Mouse (Mus musculus): ENCODE data around the gene Map4k3. TPM values are rescaled to one million over a fixed set of nuclear protein-coding genes. Genes with fewer than 3 reads are reported as not detected.

The Map4k3 gene
- polyA plus RNA-seq, 1 experiment from 2014 or later, result 17.6 TPM

DNA sequence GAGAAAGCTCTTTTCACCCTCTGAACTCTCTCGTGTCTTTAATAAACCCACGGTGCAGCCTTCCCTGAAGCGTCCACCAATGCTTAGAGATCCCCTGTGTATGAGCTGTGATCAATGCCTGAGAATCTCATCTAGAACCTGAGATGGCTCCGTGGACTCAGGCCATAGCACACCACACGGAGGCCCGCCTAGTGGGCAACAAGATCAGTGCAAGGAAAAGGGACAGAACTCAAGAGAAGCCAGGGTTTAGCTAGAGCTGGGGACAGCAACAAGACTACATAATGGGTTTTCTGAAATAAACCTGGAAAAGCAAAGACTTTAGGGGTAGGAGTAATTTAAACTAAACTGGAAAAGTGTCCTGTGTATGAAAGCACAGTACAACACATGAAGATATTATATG, 5.2 kb downstream of the Map4k3 start:
- no peaks in the 10 kb centered on the region for H3K9me3 ChIP-seq
- H3K4me1 ChIP-seq, result peaks cover 51% of the 10 kb centered on the region
- H3K27ac ChIP-seq, result no peak overlapping the region
- H3K4me3 ChIP-seq, result no peak overlapping the region
- H3K27me3 ChIP-seq (ENCODE audit: insufficient read depth, poor library complexity, severe bottlenecking), result no peaks in the 10 kb centered on the region
- DNase-seq (ENCODE audit: low spot score), result no peak
- H3K36me3 ChIP-seq, result peaks cover 7% of the 10 kb centered on the region
- 80% methylated on average over 6 of the region's 6 CpGs for WGBS

DNA sequence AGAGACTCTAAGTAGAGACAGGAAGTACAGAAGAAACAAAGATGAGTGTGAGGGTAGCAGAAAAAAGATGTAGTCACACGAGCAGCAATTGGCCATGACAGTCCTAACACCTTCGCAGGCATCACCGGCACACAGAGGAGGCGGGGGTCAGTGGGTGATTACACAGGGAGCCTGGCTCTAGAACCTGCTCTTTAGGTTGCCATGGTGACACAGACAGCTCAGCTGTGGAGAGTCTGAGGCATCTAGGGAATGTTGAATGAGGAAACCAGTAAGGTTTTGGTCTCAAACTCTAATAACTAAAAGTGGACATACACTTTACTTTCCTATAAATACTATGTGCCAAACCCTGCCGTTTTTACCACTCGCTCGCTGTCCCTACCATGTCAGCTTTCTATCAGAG, 6.6 kb downstream of the Map4k3 start:
- Histone ChIP-seq H3K27me3 (ENCODE audit: insufficient read depth, poor library complexity, severe bottlenecking) (no peaks in the 10 kb centered on the region), H3K4me3 (no peak overlapping the region), H3K9me3 (no peaks in the 10 kb centered on the region), H3K36me3 (peaks cover 7% of the 10 kb centered on the region), H3K27ac (no peak overlapping the region), H3K4me1 (peaks cover 49% of the 10 kb centered on the region)
- no peak for DNase-seq (ENCODE audit: low spot score)
- WGBS, result 48% methylated on average over 7 of the region's 7 CpGs

GRCm38 (mm10) chr17:80719309-80719708, 9.0 kb downstream of the Map4k3 start:
- no peak for DNase-seq (ENCODE audit: low spot score)
- WGBS, result 89% methylated on average over 5 of the region's 5 CpGs
- H3K27me3 ChIP-seq (ENCODE audit: insufficient read depth, poor library complexity, severe bottlenecking), result no peaks in the 10 kb centered on the region
- H3K27ac ChIP-seq, result no peak overlapping the region
- H3K4me3 ChIP-seq, result no peak overlapping the region
- H3K36me3 ChIP-seq, result no peaks in the 10 kb centered on the region
- H3K9me3 ChIP-seq, result no peaks in the 10 kb centered on the region
- H3K4me1 ChIP-seq, result peaks cover 35% of the 10 kb centered on the region

GRCm38 (mm10) chr17:80718243-80718642, 10.0 kb downstream of the Map4k3 start:
- H3K36me3 ChIP-seq, result no peaks in the 10 kb centered on the region
- H3K9me3 ChIP-seq, result no peaks in the 10 kb centered on the region
- no peak overlapping the region for H3K27ac ChIP-seq
- 61% methylated on average over 5 of the region's 5 CpGs for WGBS
- H3K4me3 ChIP-seq, result no peak overlapping the region
- no peak for DNase-seq (ENCODE audit: low spot score)
- no peaks in the 10 kb centered on the region for H3K27me3 ChIP-seq (ENCODE audit: insufficient read depth, poor library complexity, severe bottlenecking)
- H3K4me1 ChIP-seq, result peaks cover 29% of the 10 kb centered on the region

GRCm38 (mm10) chr17:80713588-80713987, 14.7 kb downstream of the Map4k3 start:
- no peak for DNase-seq (ENCODE audit: low spot score)
- H3K27ac ChIP-seq, result no peak overlapping the region
- WGBS, result 86% methylated on average over 5 of the region's 5 CpGs
- no peaks in the 10 kb centered on the region for H3K9me3 ChIP-seq
- no peaks in the 10 kb centered on the region for H3K27me3 ChIP-seq (ENCODE audit: insufficient read depth, poor library complexity, severe bottlenecking)
- H3K36me3 ChIP-seq, result no peaks in the 10 kb centered on the region
- no peak overlapping the region for H3K4me3 ChIP-seq
- peaks cover 33% of the 10 kb centered on the region for H3K4me1 ChIP-seq

GRCm38 (mm10) chr17:80709921-80710838, 18.1 kb downstream of the Map4k3 start:
- H3K9me3 ChIP-seq, result no peaks in the 10 kb centered on the region
- H3K27ac ChIP-seq, result peak overlapping the region; percentile 77
- WGBS, result 36% methylated on average over 24 of the region's 24 CpGs
- no peaks in the 10 kb centered on the region for H3K27me3 ChIP-seq (ENCODE audit: insufficient read depth, poor library complexity, severe bottlenecking)
- no peak for DNase-seq (ENCODE audit: low spot score)
- H3K4me3 ChIP-seq, result peak overlapping the region; percentile 33
- no peaks in the 10 kb centered on the region for H3K36me3 ChIP-seq
- H3K4me1 ChIP-seq, result peaks cover 43% of the 10 kb centered on the region

DNA sequence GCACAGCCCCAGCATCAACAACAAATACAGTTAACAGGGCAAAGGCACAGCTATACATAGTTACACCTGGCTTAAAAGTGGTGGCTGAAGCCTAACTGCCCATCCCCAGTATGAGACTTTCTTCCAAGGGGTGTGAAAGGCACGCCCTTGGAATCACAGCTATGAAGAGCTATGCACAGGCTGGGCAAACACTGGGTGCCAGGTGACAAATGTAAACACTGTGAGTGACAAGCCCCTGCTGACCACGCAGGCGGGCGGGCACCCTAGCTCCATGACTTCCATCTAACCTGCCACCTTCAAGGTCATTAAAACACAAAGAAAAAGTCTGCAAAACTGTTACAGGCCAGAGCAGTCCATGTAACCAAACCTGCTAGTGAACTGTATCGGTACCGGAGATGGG, 19.5 kb downstream of the Map4k3 start:
- Histone ChIP-seq H3K27ac (0 out of 2 replicates have a peak overlapping the region, but pooled peaks have one; percentile 47), H3K27me3 (ENCODE audit: insufficient read depth, poor library complexity, severe bottlenecking) (no peaks in the 10 kb centered on the region), H3K9me3 (no peaks in the 10 kb centered on the region), H3K4me1 (peaks cover 50% of the 10 kb centered on the region), H3K36me3 (no peaks in the 10 kb centered on the region), H3K4me3 (no peak overlapping the region)
- DNase-seq (ENCODE audit: low spot score), result no peak
- 71% methylated on average over 6 of the region's 6 CpGs for WGBS

GRCm38 (mm10) chr17:80707176-80707575, 21.1 kb downstream of the Map4k3 start:
- H3K9me3 ChIP-seq, result no peaks in the 10 kb centered on the region
- DNase-seq (ENCODE audit: low spot score), result no peak
- 58% methylated on average over 4 of the region's 4 CpGs for WGBS
- H3K27me3 ChIP-seq (ENCODE audit: insufficient read depth, poor library complexity, severe bottlenecking), result no peaks in the 10 kb centered on the region
- H3K4me1 ChIP-seq, result peaks cover 48% of the 10 kb centered on the region
- H3K4me3 ChIP-seq, result no peak overlapping the region
- H3K36me3 ChIP-seq, result no peaks in the 10 kb centered on the region
- no peak overlapping the region for H3K27ac ChIP-seq

GRCm38 (mm10) chr17:80706608-80707007, 21.7 kb downstream of the Map4k3 start:
- Histone ChIP-seq H3K27ac (no peak overlapping the region), H3K9me3 (no peaks in the 10 kb centered on the region), H3K4me1 (peaks cover 45% of the 10 kb centered on the region), H3K4me3 (no peak overlapping the region), H3K27me3 (ENCODE audit: insufficient read depth, poor library complexity, severe bottlenecking) (no peaks in the 10 kb centered on the region), H3K36me3 (no peaks in the 10 kb centered on the region)
- no peak for DNase-seq (ENCODE audit: low spot score)
- WGBS, result 70% methylated on average over 6 of the region's 6 CpGs

GRCm38 (mm10) chr17:80701687-80702086, 26.6 kb downstream of the Map4k3 start:
- H3K4me3 ChIP-seq, result no peak overlapping the region
- 69% methylated on average over 5 of the region's 5 CpGs for WGBS
- no peak overlapping the region for H3K27ac ChIP-seq
- peak; percentile 66 for DNase-seq (ENCODE audit: low spot score)
- H3K36me3 ChIP-seq, result no peaks in the 10 kb centered on the region
- H3K27me3 ChIP-seq (ENCODE audit: insufficient read depth, poor library complexity, severe bottlenecking), result no peaks in the 10 kb centered on the region
- H3K4me1 ChIP-seq, result peaks cover 33% of the 10 kb centered on the region
- H3K9me3 ChIP-seq, result no peaks in the 10 kb centered on the region

DNA sequence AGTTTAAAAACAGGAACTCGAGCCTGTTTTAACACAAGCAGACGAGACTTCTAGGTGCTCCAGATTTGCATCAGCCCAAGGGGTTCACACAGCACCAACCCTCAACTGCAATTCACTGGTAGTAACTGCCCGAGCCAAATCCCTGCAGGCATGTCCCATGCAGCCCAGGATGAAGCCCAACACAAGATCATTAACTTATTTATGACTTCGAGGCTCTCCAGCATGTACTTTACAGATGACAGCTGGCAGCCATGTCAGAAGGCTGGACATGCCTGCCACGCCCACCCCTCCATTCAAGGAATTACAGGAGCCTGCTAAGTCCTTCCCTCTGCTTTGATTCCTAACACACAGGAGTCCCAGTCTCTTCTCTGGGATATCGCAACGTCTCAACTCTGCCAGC, 29.4 kb downstream of the Map4k3 start:
- H3K4me1 ChIP-seq, result peaks cover 36% of the 10 kb centered on the region
- H3K9me3 ChIP-seq, result no peaks in the 10 kb centered on the region
- WGBS, result 64% methylated on average over 7 of the region's 7 CpGs
- H3K4me3 ChIP-seq, result no peak overlapping the region
- no peaks in the 10 kb centered on the region for H3K36me3 ChIP-seq
- DNase-seq (ENCODE audit: low spot score), result peak; percentile 39
- H3K27ac ChIP-seq, result no peak overlapping the region
- H3K27me3 ChIP-seq (ENCODE audit: insufficient read depth, poor library complexity, severe bottlenecking), result no peaks in the 10 kb centered on the region

DNA sequence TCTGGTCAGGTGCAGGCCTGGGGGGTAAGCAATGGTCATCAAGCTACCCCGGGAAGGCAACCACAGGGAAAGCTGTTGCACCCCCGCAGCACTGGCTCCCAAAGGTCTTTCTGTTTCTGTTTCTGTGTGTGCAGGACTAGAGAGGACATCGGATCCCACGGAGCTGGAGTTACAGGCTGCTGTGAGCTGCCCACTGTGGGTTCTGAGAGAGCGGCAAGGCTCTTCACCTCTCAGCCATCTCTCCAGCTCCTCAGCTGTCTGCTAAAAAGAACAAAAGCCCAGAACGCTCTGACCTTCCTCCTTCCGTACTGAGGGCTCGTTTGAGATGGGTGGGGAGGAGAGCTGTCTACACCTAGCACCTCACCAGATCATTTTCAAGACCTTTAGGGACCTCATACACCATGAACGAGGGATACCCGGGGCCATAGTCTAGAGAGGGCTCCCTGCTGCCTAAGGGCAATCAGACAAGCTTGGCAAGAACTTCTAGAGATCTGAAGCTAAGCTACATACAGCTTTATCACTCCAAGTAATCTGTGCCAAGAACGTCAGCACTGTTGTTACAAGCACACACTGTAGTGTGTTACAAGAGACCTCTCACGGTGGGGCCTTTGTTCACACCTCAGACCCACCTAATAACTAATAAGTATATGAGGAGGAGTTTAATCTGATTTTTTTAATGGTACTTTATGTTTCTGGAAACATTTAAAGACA, 29.9 kb downstream of the Map4k3 start:
- DNase-seq (ENCODE audit: low spot score), result peak; percentile 64

GRCm38 (mm10) chr17:80696956-80697355, 31.3 kb downstream of the Map4k3 start:
- H3K4me1 ChIP-seq, result peaks cover 44% of the 10 kb centered on the region

More for the DNA sequence above, 29.9 kb downstream of the Map4k3 start:
- Histone ChIP-seq H3K27ac (peak overlapping the region; percentile 49; the same call in 1 of the 2 replicates), H3K27me3 (ENCODE audit: insufficient read depth, poor library complexity, severe bottlenecking) (no peaks in the 10 kb centered on the region), H3K36me3 (no peaks in the 10 kb centered on the region), H3K4me1 (peaks cover 40% of the 10 kb centered on the region), H3K4me3 (no peak overlapping the region), H3K9me3 (no peaks in the 10 kb centered on the region)
- WGBS, result 57% methylated on average over 12 of the region's 12 CpGs

More at GRCm38 (mm10) chr17:80696956-80697355, 31.3 kb downstream of the Map4k3 start:
- Histone ChIP-seq H3K36me3 (no peaks in the 10 kb centered on the region), H3K9me3 (no peaks in the 10 kb centered on the region), H3K27ac (no peak overlapping the region), H3K27me3 (ENCODE audit: insufficient read depth, poor library complexity, severe bottlenecking) (no peaks in the 10 kb centered on the region), H3K4me3 (no peak overlapping the region)
- DNase-seq (ENCODE audit: low spot score), result peak; percentile 35
- 89% methylated on average over 5 of the region's 5 CpGs for WGBS
